Mouse (Mus musculus) Muller cell, postnatal 12 days (primary cell): ENCODE results near the gene Ptpa.
"Not testable (repeated sequence)": the region's sequence is repeated elsewhere in the genome, so short reads cannot be mapped to it uniquely, and the experiment has no call there.

Source experiments
- DNase-seq: peaks from one replicate; pipeline ENCODE4 v3.0.0-alpha.2; 2015; ENCODE audit errors: inconsistent ontology term

Ptpa gene

DNA sequence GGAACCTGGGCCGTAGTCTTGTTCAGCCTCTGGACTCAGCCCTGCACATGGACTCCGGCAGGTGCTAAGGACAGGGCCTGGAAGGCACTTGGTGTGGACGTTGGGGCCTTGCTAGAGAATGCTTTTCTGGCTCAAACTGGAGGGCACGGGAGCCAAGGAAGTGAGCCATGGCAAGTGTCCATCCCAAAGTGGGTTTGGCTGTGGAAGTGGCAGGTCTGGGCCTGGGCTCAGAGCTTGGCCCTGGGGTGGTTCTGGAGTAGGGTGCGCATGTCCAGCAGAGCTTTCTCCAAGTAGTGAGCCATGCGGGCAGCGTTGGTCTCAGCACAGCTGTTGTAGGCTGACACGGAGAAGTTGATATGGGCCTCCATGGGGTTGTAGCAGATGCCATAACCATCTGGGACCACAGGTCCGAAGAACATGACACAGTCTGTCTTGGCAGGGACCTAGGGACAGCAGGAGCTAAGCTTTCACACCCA is 13.4 kb upstream of the Ptpa start:
- DNase-seq, result no peak

- DNase-seq, result no peak
Observed at GRCm38 (mm10) chr2:30402843-30403242, 13.0 kb upstream of the Ptpa start.

DNA sequence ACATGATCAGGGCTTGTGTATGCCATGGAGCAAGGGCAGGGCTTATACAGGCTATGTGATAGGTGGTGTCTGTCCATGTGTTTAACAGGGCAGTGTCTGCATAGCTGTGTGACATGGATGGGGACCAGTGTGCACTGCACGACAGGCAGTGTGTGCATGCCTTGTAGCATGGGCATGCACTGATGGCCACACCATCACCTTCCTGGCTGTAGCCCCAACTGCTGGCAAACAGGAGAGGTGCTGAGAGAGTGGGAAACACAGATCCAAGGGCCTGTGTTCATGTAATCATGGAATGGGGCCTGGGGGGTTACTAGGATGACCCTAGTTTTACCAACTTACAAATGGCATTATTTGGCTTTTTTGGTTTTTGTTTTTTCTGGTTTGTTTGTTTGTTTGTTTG is 12.0 kb upstream of the Ptpa start:
- no peak for DNase-seq

DNA sequence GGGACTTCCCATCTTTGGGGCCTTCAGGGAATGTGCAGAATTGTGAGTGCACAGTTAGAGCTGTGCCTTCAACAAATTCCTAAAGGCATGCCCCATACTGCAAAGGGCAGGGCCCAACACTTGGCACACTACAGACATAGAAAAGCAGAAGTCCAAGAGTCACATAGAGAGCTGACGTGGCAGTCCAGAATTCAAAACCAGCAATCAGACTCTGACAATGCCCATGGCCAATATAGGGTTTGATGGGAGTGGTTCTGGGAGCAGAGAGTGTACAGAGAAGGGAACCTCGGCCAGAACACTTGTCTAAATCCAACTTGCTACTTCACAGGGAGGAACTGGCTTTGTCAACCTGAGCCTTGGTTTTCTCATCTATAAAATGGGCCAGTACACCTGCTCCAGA is 8.6 kb upstream of the Ptpa start:
- DNase-seq, result no peak

GRCm38 (mm10) chr2:30407778-30408177 is 8.1 kb upstream of the Ptpa start:
- no peak for DNase-seq

GRCm38 (mm10) chr2:30408452-30409100 is 7.3 kb upstream of the Ptpa start:
- no peak for DNase-seq

- no peak for DNase-seq
Observed at GRCm38 (mm10) chr2:30409454-30410176, 6.2 kb upstream of the Ptpa start.

DNA sequence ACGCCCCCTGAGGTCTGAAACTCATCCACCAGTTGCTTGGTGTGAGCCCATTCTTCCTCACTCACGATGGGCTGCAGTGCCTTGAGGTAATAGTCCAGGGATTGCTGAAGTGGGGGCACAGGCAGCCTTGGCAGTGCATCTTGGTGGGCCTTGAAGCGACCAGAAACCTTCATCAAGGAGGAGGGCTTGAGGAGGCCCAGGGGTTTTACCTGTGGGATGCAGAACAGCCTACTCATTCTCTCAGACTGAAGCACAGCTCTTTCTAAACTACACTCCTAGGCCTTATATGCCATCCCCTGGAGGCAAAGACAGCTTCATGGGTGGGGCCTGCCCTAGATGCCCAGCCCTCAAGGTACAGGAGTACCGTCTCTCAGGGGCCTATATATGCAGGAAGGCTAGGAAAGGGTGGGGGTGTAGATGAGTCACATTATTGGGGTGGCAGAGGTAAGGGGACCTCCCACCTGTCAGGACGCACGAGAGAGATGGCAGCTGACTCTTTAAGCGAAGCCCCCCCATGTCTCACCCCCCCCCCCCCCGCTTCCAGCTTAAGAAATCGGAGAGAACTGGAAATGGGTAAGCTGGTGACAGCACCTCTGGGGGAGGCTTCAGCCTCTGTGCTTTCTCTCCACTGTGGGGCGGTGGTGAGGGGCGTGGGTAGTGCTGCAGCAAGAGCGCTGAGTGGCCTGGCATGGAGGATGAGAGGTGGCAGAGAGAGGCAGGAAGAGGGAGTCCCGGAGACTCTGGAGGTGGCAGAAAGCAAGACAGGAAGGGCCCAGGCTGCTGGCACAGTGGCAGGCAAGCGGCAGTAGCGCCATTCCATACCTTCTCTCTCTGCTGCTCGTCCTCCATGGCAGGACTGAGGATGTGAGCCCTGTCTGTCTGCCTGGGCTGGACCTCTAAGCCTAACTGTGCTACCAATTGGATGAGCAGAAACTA is 2.5 kb upstream of the Ptpa start:
- no peak for DNase-seq

GRCm38 (mm10) chr2:30414101-30414500 is 1.7 kb upstream of the Ptpa start:
- no peak for DNase-seq

- DNase-seq, result no peak
Observed at GRCm38 (mm10) chr2:30414681-30415080, 1.2 kb upstream of the Ptpa start.

- DNase-seq, result peak; percentile 96
Observed at GRCm38 (mm10) chr2:30415157-30415935, 493 bp upstream of the Ptpa start, which contains the start of gene Crat. Gene Crat (minus strand): TSS chr2:30415813.

DNA sequence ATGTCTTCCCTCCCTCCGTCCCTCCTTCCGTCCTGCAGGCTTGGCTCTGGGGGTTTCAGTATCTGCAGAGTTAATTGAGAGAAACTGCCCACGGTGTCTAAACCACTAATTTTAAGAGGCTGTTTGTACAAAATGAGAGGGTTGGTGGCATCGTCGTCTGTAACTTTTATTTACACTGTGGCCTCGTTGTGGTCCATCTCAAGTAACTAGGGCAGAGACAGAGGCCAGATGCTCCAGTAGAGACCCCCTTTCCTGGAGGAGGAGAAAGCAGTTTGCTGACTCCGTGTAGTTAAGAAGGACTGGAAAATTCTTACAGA is 768 bp downstream of the Ptpa start:
- DNase-seq, result no peak

DNA sequence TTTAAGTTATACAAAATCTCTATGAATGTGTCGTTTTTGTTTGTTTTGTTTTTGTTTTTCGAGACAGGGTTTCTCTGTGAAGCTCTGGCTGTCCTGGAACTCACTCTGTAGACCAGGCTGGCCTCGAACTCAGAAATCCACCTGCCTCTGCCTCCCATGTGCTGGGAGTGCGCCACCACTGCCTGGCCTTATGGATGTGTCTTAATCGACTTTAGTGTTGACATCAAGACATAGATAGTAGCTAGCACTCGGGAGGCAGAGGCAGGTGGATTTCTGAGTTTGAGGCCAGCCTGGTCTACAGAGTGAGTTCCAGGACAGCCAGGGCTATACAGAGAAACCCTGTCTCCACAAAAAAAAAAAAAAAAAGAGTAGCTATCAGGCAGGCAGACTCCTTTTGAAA is 1.3 kb downstream of the Ptpa start:
- not testable (repeated sequence) for DNase-seq

GRCm38 (mm10) chr2:30417595-30418165 is 1.8 kb downstream of the Ptpa start:
- no peak for DNase-seq

DNA sequence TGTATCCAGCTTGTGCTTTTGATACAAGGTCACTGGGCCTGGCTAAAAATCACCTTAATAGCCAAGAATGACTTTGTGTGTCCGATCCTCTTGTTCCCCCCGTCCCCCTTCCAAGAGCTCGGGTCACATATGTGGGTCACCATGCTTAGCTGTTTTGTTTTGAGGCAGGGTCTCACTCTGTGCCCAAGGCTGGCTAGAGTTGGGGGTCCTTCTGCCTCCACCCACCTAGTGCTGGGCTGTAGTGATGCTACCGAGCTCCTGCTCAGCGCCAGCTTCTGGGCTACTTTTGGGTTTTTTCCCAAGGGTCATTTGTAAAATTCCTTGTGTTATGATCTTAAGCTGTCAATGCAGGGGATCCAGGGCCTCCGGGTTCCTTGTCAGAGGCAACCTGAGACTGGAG is 2.4 kb downstream of the Ptpa start:
- no peak for DNase-seq

- no peak for DNase-seq
Observed at GRCm38 (mm10) chr2:30419112-30419511, 3.3 kb downstream of the Ptpa start.

DNA sequence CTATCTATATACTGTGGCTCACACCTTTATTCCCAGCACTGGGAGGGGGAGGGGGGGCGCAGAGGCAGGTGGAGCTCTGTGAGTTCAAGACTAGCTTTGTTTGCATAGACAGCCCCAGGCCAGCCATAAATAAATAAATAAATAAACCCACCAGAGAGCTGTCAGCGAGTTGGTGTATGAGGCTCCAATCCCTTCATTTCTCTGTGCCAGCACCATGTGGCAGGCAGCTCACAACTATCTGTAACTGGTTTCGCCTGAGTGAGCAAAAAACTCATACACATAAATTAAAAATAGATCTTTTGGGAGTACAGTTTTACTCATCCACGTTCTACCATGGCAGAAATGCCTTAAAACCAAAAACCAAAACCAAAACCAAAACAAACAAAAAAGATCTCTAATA is 5.6 kb downstream of the Ptpa start:
- no peak for DNase-seq

- peak; percentile 65 for DNase-seq
Observed at GRCm38 (mm10) chr2:30429156-30429555, 13.3 kb downstream of the Ptpa start.

- DNase-seq, result peak; percentile 56
Observed at GRCm38 (mm10) chr2:30435326-30436155, 19.7 kb downstream of the Ptpa start.

- no peak for DNase-seq
Observed at GRCm38 (mm10) chr2:30436156-30436545, 20.3 kb downstream of the Ptpa start.
